Mouse (Mus musculus) intestine, embryonic 14.5 days (tissue): ENCODE measurements around the gene Camta1. TPM values are rescaled to one million over a fixed set of nuclear protein-coding genes. Genes with fewer than 3 reads are reported as not detected.

Source experiments
- ATAC-seq: fragments of 200-750 bp; cut with Nextera tagmentation; replicated peaks from 2 replicates; pipeline ENCODE4 v1.8.0; 2017; ENCODE audit warnings: low read depth, moderate number of reproducible peaks, moderate TSS enrichment, moderate library complexity; ENCODE audit not compliant: low FRiP score, low TSS enrichment
- DNase-seq: peaks from one replicate; pipeline ENCODE4 v3.0.0-alpha.2; 2018; ENCODE audit warnings: low spot score
- H3K27ac ChIP-seq: fragments of 300-500 bp; sonication (generic); 2 replicates; pipeline ENCODE4 v1.5.1; 2014; ENCODE audit warnings: low read depth, mild to moderate bottlenecking, control low read depth
- H3K27me3 ChIP-seq: fragments of 300-500 bp; sonication (generic); replicated peaks from 2 replicates; pipeline ENCODE4 v1.6.1; 2014; ENCODE audit warnings: low read length, control low read depth; ENCODE audit not compliant: control insufficient read depth, insufficient read depth
- H3K36me3 ChIP-seq: fragments of 300-500 bp; sonication (generic); 2 replicates; pipeline ENCODE4 v1.6.1; 2014; ENCODE audit warnings: low read length, control low read depth; ENCODE audit not compliant: control insufficient read depth, insufficient read depth
- H3K4me1 ChIP-seq: fragments of 300-500 bp; sonication (generic); replicated peaks from 2 replicates; pipeline ENCODE4 v1.6.1; 2014; ENCODE audit warnings: low read length, control low read depth, mixed read lengths; ENCODE audit not compliant: control insufficient read depth, insufficient read depth
- H3K4me2 ChIP-seq: fragments of 300-500 bp; sonication (generic); 2 replicates; pipeline ENCODE4 v1.6.1; 2014; ENCODE audit warnings: low read length
- H3K4me3 ChIP-seq: fragments of 300-500 bp; sonication (generic); 2 replicates; pipeline ENCODE4 v1.5.1; 2014; ENCODE audit warnings: low read depth, low read length, control low read depth, mixed read lengths
- H3K9ac ChIP-seq: fragments of 300-500 bp; sonication (generic); 2 replicates; pipeline ENCODE4 v1.6.1; 2014; ENCODE audit warnings: mild to moderate bottlenecking, low read length
- H3K9me3 ChIP-seq: fragments of 300-500 bp; sonication (generic); 2 replicates; pipeline ENCODE4 v1.6.1; 2016; ENCODE audit warnings: low read length, control low read depth; ENCODE audit not compliant: control insufficient read depth
- WGBS: fragments of 180-500 bp; shearing (Covaris S2); extraction: QIAGEN DNeasy Blood & Tissue Kit; methylation state at CpG from one replicate; pipeline ENCODE4 v1.1.7; 2014; 5-methylcytosine and 5-hydroxymethylcytosine counted together
- polyA plus RNA-seq: library from polyadenylated mRNA; unstranded; fragments of >200 nt; fragmentation: Nextera tagmentation; extraction: Ambion mirVana; gene quantifications from 2 replicates; pipeline ENCODE4 v1.2.1, GENCODE M21; 2014

The Camta1 gene
- polyA plus RNA-seq, 1 experiment from 2014 or later, result 88.1 TPM

- WGBS, result 44% methylated on average over 6 of the region's 6 CpGs
- no peaks in the 10 kb centered on the region for H3K27me3 ChIP-seq
- H3K9me3 ChIP-seq, result no peaks in the 10 kb centered on the region
- H3K4me1 ChIP-seq, result 0 out of 2 replicates have a peak, but pooled peaks cover 2% of the 10 kb centered on the region
- H3K9ac ChIP-seq, result no peak overlapping the region
- H3K4me2 ChIP-seq, result no peak overlapping the region
- H3K4me3 ChIP-seq, result no peak overlapping the region
- H3K36me3 ChIP-seq, result no peaks in the 10 kb centered on the region
- no peak overlapping the region for H3K27ac ChIP-seq
- DNase-seq (no peak), ATAC-seq (peak; percentile 63; the same call in 1 of the 2 replicates)
Measured at GRCm38 (mm10) chr4:151229073-151229472, 632.6 kb downstream of the Camta1 start.

GRCm38 (mm10) chr4:151226496-151226895 is 635.2 kb downstream of the Camta1 start:
- 33% methylated on average over 9 of the region's 9 CpGs for WGBS
- Histone ChIP-seq H3K27ac (no peak overlapping the region), H3K27me3 (no peaks in the 10 kb centered on the region), H3K4me2 (no peak overlapping the region), H3K9me3 (no peaks in the 10 kb centered on the region), H3K36me3 (no peaks in the 10 kb centered on the region), H3K4me3 (no peak overlapping the region), H3K4me1 (peaks cover 5% of the 10 kb centered on the region; the same call in 1 of the 2 replicates), H3K9ac (no peak overlapping the region)
- ATAC-seq, result no peak
- no peak for DNase-seq

GRCm38 (mm10) chr4:151224017-151224416 is 637.7 kb downstream of the Camta1 start:
- 68% methylated on average over 12 of the region's 12 CpGs for WGBS
- DNase-seq (no peak), ATAC-seq (no peak)
- Histone ChIP-seq H3K4me2 (no peak overlapping the region), H3K27ac (no peak overlapping the region), H3K27me3 (no peaks in the 10 kb centered on the region), H3K9ac (no peak overlapping the region), H3K4me3 (no peak overlapping the region), H3K4me1 (peaks cover 3% of the 10 kb centered on the region; the same call in 1 of the 2 replicates), H3K36me3 (no peaks in the 10 kb centered on the region), H3K9me3 (no peaks in the 10 kb centered on the region)

- no peak overlapping the region for H3K4me3 ChIP-seq
- DNase-seq (no peak), ATAC-seq (peak; percentile 61; the same call in 1 of the 2 replicates)
- H3K9me3 ChIP-seq, result no peaks in the 10 kb centered on the region
- H3K4me1 ChIP-seq, result peaks cover 3% of the 10 kb centered on the region; the same call in 1 of the 2 replicates
- no peak overlapping the region for H3K4me2 ChIP-seq
- no peaks in the 10 kb centered on the region for H3K27me3 ChIP-seq
- H3K27ac ChIP-seq, result no peak overlapping the region
- H3K36me3 ChIP-seq, result no peaks in the 10 kb centered on the region
- WGBS, result 41% methylated on average over 13 of the region's 13 CpGs
- no peak overlapping the region for H3K9ac ChIP-seq
Measured at GRCm38 (mm10) chr4:151223263-151223996, 638.2 kb downstream of the Camta1 start.

GRCm38 (mm10) chr4:151222635-151223034 is 639.0 kb downstream of the Camta1 start:
- H3K9ac ChIP-seq, result no peak overlapping the region
- no peak for DNase-seq
- H3K4me3 ChIP-seq, result no peak overlapping the region
- no peaks in the 10 kb centered on the region for H3K9me3 ChIP-seq
- peaks cover 3% of the 10 kb centered on the region; the same call in 1 of the 2 replicates for H3K4me1 ChIP-seq
- no peak overlapping the region for H3K27ac ChIP-seq
- H3K4me2 ChIP-seq, result no peak overlapping the region
- H3K36me3 ChIP-seq, result no peaks in the 10 kb centered on the region
- no peaks in the 10 kb centered on the region for H3K27me3 ChIP-seq
- WGBS, result 28% methylated on average over 10 of the region's 10 CpGs
- no peak for ATAC-seq

GRCm38 (mm10) chr4:151216553-151217292 is 645.0 kb downstream of the Camta1 start:
- ATAC-seq (no peak), DNase-seq (no peak)
- Histone ChIP-seq H3K9me3 (no peaks in the 10 kb centered on the region), H3K4me2 (no peak overlapping the region), H3K36me3 (no peaks in the 10 kb centered on the region), H3K27ac (no peak overlapping the region), H3K27me3 (no peaks in the 10 kb centered on the region), H3K4me3 (no peak overlapping the region), H3K9ac (no peak overlapping the region), H3K4me1 (no peaks in the 10 kb centered on the region; the same call in 1 of the 2 replicates)
- WGBS, result 70% methylated on average over 15 of the region's 15 CpGs

- no peak for ATAC-seq
- 49% methylated on average over 4 of the region's 4 CpGs for WGBS
- no peak for DNase-seq
- no peaks in the 10 kb centered on the region for H3K36me3 ChIP-seq
- no peaks in the 10 kb centered on the region for H3K27me3 ChIP-seq
- no peak overlapping the region for H3K27ac ChIP-seq
- no peak overlapping the region for H3K9ac ChIP-seq
- no peaks in the 10 kb centered on the region; the same call in 1 of the 2 replicates for H3K4me1 ChIP-seq
- no peak overlapping the region for H3K4me3 ChIP-seq
- no peak overlapping the region for H3K4me2 ChIP-seq
- no peaks in the 10 kb centered on the region for H3K9me3 ChIP-seq
Measured at GRCm38 (mm10) chr4:151215866-151216265, 645.8 kb downstream of the Camta1 start.

GRCm38 (mm10) chr4:151215179-151215578 is 646.5 kb downstream of the Camta1 start:
- 57% methylated on average over 1 of the region's 1 CpGs for WGBS
- Histone ChIP-seq H3K27me3 (no peaks in the 10 kb centered on the region), H3K4me2 (no peak overlapping the region), H3K4me1 (no peaks in the 10 kb centered on the region; the same call in 1 of the 2 replicates), H3K9ac (no peak overlapping the region), H3K36me3 (no peaks in the 10 kb centered on the region), H3K9me3 (no peaks in the 10 kb centered on the region), H3K4me3 (no peak overlapping the region), H3K27ac (no peak overlapping the region)
- DNase-seq (no peak), ATAC-seq (no peak)
